In the genomic region with DNA sequence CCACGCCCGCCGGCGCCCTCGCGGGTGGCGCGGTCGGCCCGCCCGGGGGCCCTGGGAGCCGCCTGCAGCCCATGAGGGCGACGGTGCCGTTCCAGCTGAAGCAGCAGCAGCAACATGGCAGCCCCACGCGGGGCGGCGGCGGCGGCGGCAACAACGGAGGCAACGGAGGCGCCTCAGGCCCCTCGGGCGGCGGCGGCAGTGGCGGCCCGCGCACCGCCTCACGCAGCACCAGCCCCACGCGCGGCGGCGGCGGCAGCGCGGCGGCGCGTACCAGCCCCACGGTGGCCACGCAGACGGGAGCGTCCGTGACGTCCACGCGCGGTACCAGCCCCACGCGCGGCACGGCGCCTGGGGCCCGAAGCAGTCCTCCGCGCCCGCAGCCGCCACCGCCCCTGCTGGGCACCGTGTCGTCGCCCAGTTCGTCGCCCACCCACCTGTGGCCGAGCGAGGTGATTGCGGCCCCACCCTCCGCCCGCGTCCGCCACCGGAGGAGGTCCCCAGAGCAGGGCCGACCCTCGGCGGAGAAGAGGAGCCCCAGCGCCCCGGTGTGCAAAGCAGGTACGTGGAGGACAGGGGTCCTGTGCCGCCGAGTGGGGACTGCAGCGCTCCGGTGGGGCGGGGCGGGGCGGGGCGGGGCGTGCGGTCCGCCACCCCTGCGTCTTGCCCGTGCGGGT, we compare ENCODE assay signal across 8 mouse cellular contexts. TPM values are rescaled to one million over a fixed set of nuclear protein-coding genes. Genes with fewer than 3 reads are reported as not detected.
DNase-seq lines count a peak whose midpoint lies in the region; ATAC-seq and TF ChIP-seq lines count a peak whose summit lies in the region.

No protein-coding gene starts in this region.

- H3K4me2 ChIP-seq in heart, embryonic 12.5 days, result peak overlapping the region; percentile 70
- H3K4me2 ChIP-seq in liver, embryonic 15.5 days, result peak overlapping the region; percentile 99
- peak overlapping the region; percentile 72 for H3K4me2 ChIP-seq in neural tube, embryonic 15.5 days

- peak overlapping the region; percentile 99 for H3K27ac ChIP-seq in bone marrow, adult 2 months (ENCODE audit: control insufficient read depth, insufficient read depth, low read depth, low read length, poor library complexity)
- peak overlapping the region; percentile 94 for H3K27ac ChIP-seq in heart, embryonic 12.5 days (ENCODE audit: poor library complexity, severe bottlenecking)
- peak overlapping the region; percentile 88 for H3K27ac ChIP-seq in liver, embryonic 15.5 days (replicated peaks)
- peak overlapping the region; percentile 98 for H3K27ac ChIP-seq in neural tube, embryonic 15.5 days (replicated peaks)

- no peaks in the 10 kb centered on the region for H3K9me3 ChIP-seq in heart, embryonic 12.5 days (replicated peaks)
- H3K9me3 ChIP-seq in liver, embryonic 15.5 days (replicated peaks), result no peaks in the 10 kb centered on the region
- H3K9me3 ChIP-seq in neural tube, embryonic 15.5 days (replicated peaks), result no peaks in the 10 kb centered on the region

- peak overlapping the region; percentile 82 for H3K4me3 ChIP-seq in bone marrow, adult 2 months (replicated peaks; ENCODE audit: control insufficient read depth, low read depth, low read length)
- peak overlapping the region; percentile 84 for H3K4me3 ChIP-seq in heart, embryonic 12.5 days
- peak overlapping the region; percentile 92 for H3K4me3 ChIP-seq in liver, embryonic 15.5 days (replicated peaks)
- peak overlapping the region; percentile 99 for H3K4me3 ChIP-seq in neural tube, embryonic 15.5 days (replicated peaks)

- 0 out of 2 replicates have a peak, but pooled peaks have one; percentile 18 for ATAC-seq in erythroblast, adult 5-6 weeks (replicated peaks; ENCODE audit: low FRiP score, poor library complexity, severe bottlenecking)
- peak; percentile 66 for ATAC-seq in heart, embryonic 12.5 days (ENCODE audit: insufficient number of reproducible peaks, low FRiP score)
- peak; percentile 53 for ATAC-seq in liver, embryonic 15.5 days (ENCODE audit: insufficient read depth)
- ATAC-seq in neural tube, embryonic 15.5 days (ENCODE audit: low FRiP score), result peak; percentile 71

- peak overlapping the region; percentile 96 for H3K9ac ChIP-seq in heart, embryonic 12.5 days
- H3K9ac ChIP-seq in liver, embryonic 15.5 days, result peak overlapping the region; percentile 83
- peak overlapping the region; percentile 98 for H3K9ac ChIP-seq in neural tube, embryonic 15.5 days (replicated peaks)

- under 1% methylated on average over 98 of the region's 98 CpGs for WGBS in bone marrow, adult 2 months
- under 1% methylated on average over 78 of the region's 98 CpGs for whole genome bisulfite sequencing in heart, embryonic 12.5 days
- WGBS in liver, embryonic 15.5 days (ENCODE audit: insufficient replicate concordance), result under 1% methylated on average over 98 of the region's 98 CpGs
- WGBS in neural tube, embryonic 15.5 days, result under 1% methylated on average over 66 of the region's 98 CpGs

- H3K27me3 ChIP-seq in heart, embryonic 12.5 days (replicated peaks), result no peaks in the 10 kb centered on the region
- no peaks in the 10 kb centered on the region for H3K27me3 ChIP-seq in liver, embryonic 15.5 days
- H3K27me3 ChIP-seq in neural tube, embryonic 15.5 days (replicated peaks), result no peaks in the 10 kb centered on the region

- DNase-seq in CD8-positive naive resting alpha-beta T cell, adult 2 months (ENCODE audit: low read depth in 2 of 2, low spot score in 2 of 2), result peak; percentile 43 to 44
- DNase-seq in kidney, postnatal 4 days, result peak; percentile 58 to 72
- DNase-seq in thymus, postnatal 0 days (ENCODE audit: low spot score), result peak; percentile 58

- no peak for TF ChIP-seq POLR2A in bone marrow, adult 2 months (IDR thresholded peaks at IDR 0.05; ENCODE audit: borderline replicate concordance, control insufficient read depth, low read depth, low read length)

- no peak for TF ChIP-seq CTCF in bone marrow, adult 2 months (IDR thresholded peaks at IDR 0.05; ENCODE audit: control insufficient read depth, insufficient read depth, low read length)

- H3K36me3 ChIP-seq in heart, embryonic 12.5 days, result no peaks in the 10 kb centered on the region
- H3K36me3 ChIP-seq in liver, embryonic 15.5 days (replicated peaks), result no peaks in the 10 kb centered on the region
- H3K36me3 ChIP-seq in neural tube, embryonic 15.5 days, result no peaks in the 10 kb centered on the region

- H3K4me1 ChIP-seq in bone marrow, adult 2 months (ENCODE audit: control insufficient read depth, insufficient read depth, low read length), result peaks cover 1% of the 10 kb centered on the region; the same call in 1 of the 2 replicates
- peaks cover 26% of the 10 kb centered on the region for H3K4me1 ChIP-seq in heart, embryonic 12.5 days (replicated peaks)
- H3K4me1 ChIP-seq in liver, embryonic 15.5 days (replicated peaks), result peaks cover 48% of the 10 kb centered on the region
- H3K4me1 ChIP-seq in neural tube, embryonic 15.5 days, result peaks cover 30% of the 10 kb centered on the region

RNA-seq across cellular contexts. Expression of gene Fam117b, which starts 0.5 kb away (rescaled TPM):
- 7.5 and 12.0 TPM in 2 replicates for polyA plus RNA-seq in bone marrow, adult 2 months (2011; ENCODE audit: insufficient read depth, insufficient read length, low replicate concordance, missing spikeins)
- 7.3 and 9.4 TPM in 2 replicates for total RNA-seq in erythroblast, adult 5-6 weeks (2015; ENCODE audit: low replicate concordance)
- total RNA-seq in erythroblast, adult 5-6 weeks (2017; ENCODE audit: low replicate concordance), result 7.8 and 8.9 TPM in 2 replicates
- polyA plus RNA-seq in heart, embryonic 12.5 days (2016; fragmentation: Nextera tagmentation; extraction: Ambion mirVana), result 6.6 and 7.8 TPM in 2 replicates
- polyA plus RNA-seq in liver, embryonic 15.5 days (2015; fragmentation: Nextera tagmentation; extraction: Ambion mirVana), result 1.9 and 2.0 TPM in 2 replicates
- 27.4 and 33.1 TPM in 2 replicates for polyA plus RNA-seq in neural tube, embryonic 15.5 days (2015; fragmentation: Nextera tagmentation; extraction: Ambion mirVana)
- polyA plus RNA-seq in thymus, postnatal 0 days (2015; fragmentation: Nextera tagmentation; extraction: Ambion mirVana), result 4.8 and 5.9 TPM in 2 replicates

Comparison
In these comparisons a context has a peak if more than half of its experiments do, and no peak if none do; other contexts are left out.
1. Peak in every context shown above with its lines: DNase-seq, ATAC-seq, H3K4me3 ChIP-seq and H3K27ac ChIP-seq.
2. ATAC-seq: peak in every context shown above with its lines; median percentile 71 in neural tube, embryonic 15.5 days; 66 in heart, embryonic 12.5 days; 53 in liver, embryonic 15.5 days; 18 in erythroblast, adult 5-6 weeks.